Mouse (Mus musculus) gastrocnemius, postnatal 4 days (tissue): ENCODE results near the gene Ucn3. TPM values are rescaled to one million over a fixed set of nuclear protein-coding genes. Genes with fewer than 3 reads are reported as not detected.
A peak's percentile ranks its signal among the peaks of the same experiment; 100 is the strongest.

ENCODE experiments used
- DNase-seq, 2 experiments: peaks; one replicate each; pipeline ENCODE4 v3.0.0; 2021 to 2022; ENCODE audit warnings: low spot score in 2 of 2, mixed read lengths in 2 of 2
- microRNA-seq: library from miRNA; unstranded; fragments of <30 nt; microRNA quantifications from one replicate; pipeline ENCODE4 v1.2.0, GENCODE M21; 2021
- total RNA-seq, 2 experiments: library from RNA; stranded (reverse); gene quantifications; 2 replicates each; pipeline ENCODE4 v1.2.3; 2021

Ucn3 gene
- total RNA-seq, 2 experiments from 2014 or later: not detected

- DNase-seq: peak; percentile 73 to 88
These were observed 51.9 kb downstream of the Ucn3 start for GRCm38 (mm10) chr13:3893126-3893734.

DNA sequence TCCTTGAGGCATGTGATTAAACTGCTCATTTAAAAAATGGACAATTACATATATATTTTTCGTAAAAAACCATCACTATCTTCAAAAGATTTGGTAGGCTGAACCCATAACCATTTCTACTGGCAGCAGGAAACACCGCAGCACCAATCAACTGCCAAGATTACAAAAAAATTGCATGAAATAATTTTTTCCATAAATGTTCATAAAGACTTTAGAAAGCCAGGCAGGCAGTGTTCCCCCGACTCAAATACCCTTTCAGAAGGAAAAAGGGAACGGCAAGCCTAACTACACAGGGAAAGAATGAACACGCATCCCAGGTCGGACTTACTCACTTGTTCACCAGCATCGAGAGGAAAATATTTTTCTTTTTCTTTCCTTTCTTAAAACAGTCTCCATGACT lies 52.5 kb downstream of the Ucn3 start:
- DNase-seq: no peak

GRCm38 (mm10) chr13:3891479-3892087 lies 53.6 kb downstream of the Ucn3 start:
- DNase-seq: no peak

Small RNA genes within 50 kb of the gene (microRNA-seq; reads per million reads assigned to microRNA genes)
- not detected for gene Gm22460

Other genes with a start within 250 kb of the Ucn3 start
- under 1 TPM; 0.18 to 0.20 TPM for gene Calml3, start 141.0 kb downstream of the Ucn3 start, total RNA-seq
- 1 to 10 TPM in 1 of 2 experiments, under 1 TPM in 1; 0.61 to 1.6 TPM for gene Calm4, start 107.6 kb downstream of the Ucn3 start, total RNA-seq
- gene Calm5, start 91.2 kb downstream of the Ucn3 start, total RNA-seq: not detected
- 10 to 100 TPM; 86.1 to 97.2 TPM for gene Net1, start 27.1 kb downstream of the Ucn3 start, total RNA-seq
- not detected for gene Tubal3, start 27.1 kb downstream of the Ucn3 start, total RNA-seq
- gene Akr1c14, start 103.7 kb upstream of the Ucn3 start, total RNA-seq: 1 to 10 TPM; 3.1 to 4.5 TPM
- gene Akr1c18, start 205.3 kb upstream of the Ucn3 start, total RNA-seq: 1 to 10 TPM; 2.0 to 3.1 TPM
- 1 to 10 TPM in 1 of 2 experiments, under 1 TPM in 1; 0.98 to 1.6 TPM for gene Akr1c13, start 245.8 kb upstream of the Ucn3 start, total RNA-seq